Mouse (Mus musculus) erythroblast, embryonic 14.5 days (primary cell): ENCODE data around the gene Coq2. TPM values are rescaled to one million over a fixed set of nuclear protein-coding genes. Genes with fewer than 3 reads are reported as not detected.

ENCODE experiments used
- H3K27me3 ChIP-seq: 2 replicates; pipeline ENCODE4 v1.6.1; 2012; ENCODE audit warnings: inconsistent platforms; ENCODE audit not compliant: control insufficient read depth
- H3K36me3 ChIP-seq: 2 replicates; pipeline ENCODE4 v1.6.1; 2012; ENCODE audit warnings: mild to moderate bottlenecking, inconsistent platforms; ENCODE audit not compliant: control insufficient read depth
- H3K4me1 ChIP-seq: 2 replicates; pipeline ENCODE4 v1.6.1; 2012; ENCODE audit warnings: inconsistent platforms; ENCODE audit not compliant: control insufficient read depth
- H3K4me3 ChIP-seq: replicated peaks from 2 replicates; pipeline ENCODE3; 2012; ENCODE audit warnings: moderate library complexity, mild to moderate bottlenecking, inconsistent platforms
- H3K9me3 ChIP-seq: 2 replicates; pipeline ENCODE4 v1.6.1; 2012; ENCODE audit warnings: low read length, inconsistent platforms, mixed read lengths; ENCODE audit not compliant: control insufficient read depth
- GATA1 ChIP-seq: IDR thresholded peaks from 2 replicates; pipeline ENCODE4 v1.6.1; 2012; ENCODE audit warnings: low read length, inconsistent platforms, mixed read lengths
- TAL1 ChIP-seq: IDR thresholded peaks from 3 replicates; pipeline ENCODE4 v1.6.1; 2012; ENCODE audit warnings: low read length, inconsistent platforms, mixed read lengths
- polyA plus RNA-seq: library from polyadenylated mRNA; stranded (reverse); fragments of >175 nt; gene quantifications from 2 replicates; pipeline ENCODE4 v1.2.3, GENCODE M21; 2012

Coq2 gene
- polyA plus RNA-seq, 1 experiment, result 1.8 TPM

- Histone ChIP-seq H3K4me3 (no peak overlapping the region), H3K9me3 (peaks cover 3% of the 10 kb centered on the region; the same call in 1 of the 2 replicates), H3K27me3 (no peaks in the 10 kb centered on the region), H3K36me3 (no peaks in the 10 kb centered on the region), H3K4me1 (no peaks in the 10 kb centered on the region)
- TF ChIP-seq GATA1 (no peak), TAL1 (no peak)
Observed at GRCm38 (mm10) chr5:100700861-100701620, 26.1 kb upstream of the Coq2 start.

GRCm38 (mm10) chr5:100697886-100698285 is 22.9 kb upstream of the Coq2 start:
- Histone ChIP-seq H3K36me3 (no peaks in the 10 kb centered on the region), H3K4me1 (no peaks in the 10 kb centered on the region), H3K9me3 (no peaks in the 10 kb centered on the region), H3K4me3 (no peak overlapping the region), H3K27me3 (no peaks in the 10 kb centered on the region)
- TF ChIP-seq TAL1, result no peak
- no peak for TF ChIP-seq GATA1

- H3K9me3 ChIP-seq, result no peaks in the 10 kb centered on the region
- no peaks in the 10 kb centered on the region for H3K27me3 ChIP-seq
- TF ChIP-seq TAL1, result no peak
- no peaks in the 10 kb centered on the region for H3K36me3 ChIP-seq
- H3K4me1 ChIP-seq, result no peaks in the 10 kb centered on the region
- H3K4me3 ChIP-seq, result no peak overlapping the region
Observed at GRCm38 (mm10) chr5:100697398-100697797, 22.5 kb upstream of the Coq2 start.

- Histone ChIP-seq H3K27me3 (no peaks in the 10 kb centered on the region), H3K4me1 (peaks cover 3% of the 10 kb centered on the region), H3K36me3 (no peaks in the 10 kb centered on the region), H3K4me3 (no peak overlapping the region), H3K9me3 (no peaks in the 10 kb centered on the region)
- TF ChIP-seq GATA1 (no peak), TAL1 (no peak)
Observed at GRCm38 (mm10) chr5:100685631-100686030, 10.7 kb upstream of the Coq2 start.

GRCm38 (mm10) chr5:100680542-100680933 is 5.6 kb upstream of the Coq2 start:
- H3K9me3 ChIP-seq, result no peaks in the 10 kb centered on the region
- peaks cover 3% of the 10 kb centered on the region for H3K4me1 ChIP-seq
- H3K4me3 ChIP-seq, result no peak overlapping the region
- TF ChIP-seq GATA1 (no peak), TAL1 (no peak)
- no peaks in the 10 kb centered on the region for H3K27me3 ChIP-seq
- no peaks in the 10 kb centered on the region for H3K36me3 ChIP-seq

GRCm38 (mm10) chr5:100679911-100680541 is 5.1 kb upstream of the Coq2 start:
- H3K36me3 ChIP-seq, result no peaks in the 10 kb centered on the region
- H3K4me1 ChIP-seq, result peaks cover 5% of the 10 kb centered on the region

GRCm38 (mm10) chr5:100673745-100674486 is 1.0 kb downstream of the Coq2 start:
- Histone ChIP-seq H3K9me3 (no peaks in the 10 kb centered on the region), H3K27me3 (no peaks in the 10 kb centered on the region), H3K36me3 (peaks cover 8% of the 10 kb centered on the region), H3K4me1 (peaks cover 32% of the 10 kb centered on the region), H3K4me3 (peak overlapping the region; percentile 83)
- TF ChIP-seq TAL1, result no peak
- TF ChIP-seq GATA1, result no peak

More at GRCm38 (mm10) chr5:100679911-100680541, 5.1 kb upstream of the Coq2 start:
- Histone ChIP-seq H3K9me3 (no peaks in the 10 kb centered on the region), H3K27me3 (no peaks in the 10 kb centered on the region), H3K4me3 (no peak overlapping the region)
- TF ChIP-seq GATA1 (no peak), TAL1 (no peak)

- peaks cover 32% of the 10 kb centered on the region for H3K4me1 ChIP-seq
- no peaks in the 10 kb centered on the region for H3K27me3 ChIP-seq
- TF ChIP-seq TAL1 (no peak), GATA1 (no peak)
- H3K36me3 ChIP-seq, result peaks cover 16% of the 10 kb centered on the region
- no peak overlapping the region for H3K4me3 ChIP-seq
- H3K9me3 ChIP-seq, result no peaks in the 10 kb centered on the region
Observed at GRCm38 (mm10) chr5:100672403-100672802, 2.5 kb downstream of the Coq2 start.

GRCm38 (mm10) chr5:100671897-100672296 is 3.0 kb downstream of the Coq2 start:
- Histone ChIP-seq H3K4me3 (no peak overlapping the region), H3K27me3 (no peaks in the 10 kb centered on the region), H3K36me3 (peaks cover 21% of the 10 kb centered on the region), H3K9me3 (no peaks in the 10 kb centered on the region), H3K4me1 (peaks cover 32% of the 10 kb centered on the region)
- no peak for TF ChIP-seq GATA1
- no peak for TF ChIP-seq TAL1
